Mouse (Mus musculus) ES-Bruce4 (cell line): ENCODE data around the gene Olfr709-ps1.

ENCODE experiments used
- EP300 ChIP-seq: IDR thresholded peaks from 2 replicates; pipeline ENCODE4 v1.6.1; 2011; ENCODE audit warnings: low read depth, low read length; ENCODE audit not compliant: insufficient read depth
- POLR2A ChIP-seq: IDR thresholded peaks from one replicate; pipeline ENCODE4 v1.8.1; 2011; ENCODE audit warnings: low read length; ENCODE audit not compliant: insufficient read depth

DNA sequence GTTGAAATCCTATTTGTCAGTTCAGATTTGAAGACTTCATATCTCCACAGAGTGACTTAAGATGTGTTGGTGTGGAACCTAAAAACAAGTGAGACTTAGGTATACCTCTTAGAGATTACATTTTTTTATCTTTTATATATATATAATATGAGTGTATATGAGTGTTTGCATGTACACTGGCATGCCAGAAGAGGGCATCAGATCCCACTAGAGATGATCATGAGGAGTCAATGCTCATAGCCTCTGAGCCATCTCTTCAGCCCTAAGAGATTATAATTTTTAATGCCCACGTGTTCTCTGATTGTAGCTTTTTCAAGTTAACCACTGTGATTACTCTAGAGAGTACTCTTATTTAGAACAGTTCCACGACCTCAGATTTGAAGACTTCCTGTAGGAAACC is 24.3 kb downstream of the Olfr709-ps1 start, which contains the start of gene Olfr1532-ps1:
- no peak for TF ChIP-seq POLR2A
- no peak for TF ChIP-seq EP300
